Mouse (Mus musculus) kidney, embryonic 15.5 days (tissue): ENCODE measurements around the gene Lmo2. TPM values are rescaled to one million over a fixed set of nuclear protein-coding genes. Genes with fewer than 3 reads are reported as not detected.

ENCODE experiments used
- ATAC-seq: fragments of 200-750 bp; cut with Nextera tagmentation; replicated peaks from 2 replicates; pipeline ENCODE4 v1.8.0; 2017; ENCODE audit warnings: moderate TSS enrichment; ENCODE audit not compliant: low FRiP score
- H3K27ac ChIP-seq: fragments of 300-500 bp; sonication (generic); 2 replicates; pipeline ENCODE4 v1.5.1; 2015; ENCODE audit warnings: mild to moderate bottlenecking, inconsistent platforms
- H3K27me3 ChIP-seq: fragments of 300-500 bp; sonication (generic); 2 replicates; pipeline ENCODE4 v1.6.1; 2015; ENCODE audit warnings: inconsistent platforms
- H3K36me3 ChIP-seq: fragments of 300-500 bp; sonication (generic); 2 replicates; pipeline ENCODE4 v1.6.1; 2015; ENCODE audit warnings: inconsistent platforms
- H3K4me1 ChIP-seq: fragments of 300-500 bp; sonication (generic); 2 replicates; pipeline ENCODE4 v1.6.1; 2015; ENCODE audit warnings: inconsistent platforms
- H3K4me2 ChIP-seq: fragments of 300-500 bp; sonication (generic); 2 replicates; pipeline ENCODE4 v1.6.1; 2015; ENCODE audit warnings: moderate library complexity, mild to moderate bottlenecking, inconsistent platforms
- H3K4me3 ChIP-seq: fragments of 300-500 bp; sonication (generic); replicated peaks from 2 replicates; pipeline ENCODE4 v1.5.1; 2015; ENCODE audit warnings: mild to moderate bottlenecking, inconsistent platforms
- H3K9ac ChIP-seq: fragments of 300-500 bp; sonication (generic); 2 replicates; pipeline ENCODE4 v1.6.1; 2015; ENCODE audit warnings: mild to moderate bottlenecking, inconsistent platforms
- H3K9me3 ChIP-seq: fragments of 300-500 bp; sonication (generic); replicated peaks from 2 replicates; pipeline ENCODE4 v1.6.1; 2016; ENCODE audit warnings: inconsistent platforms
- WGBS: fragments of 180-500 bp; shearing (Covaris S2); methylation state at CpG from one replicate; pipeline ENCODE4 v1.1.7; 2015; ENCODE audit warnings: mixed read lengths; 5-methylcytosine and 5-hydroxymethylcytosine counted together
- polyA plus RNA-seq: library from polyadenylated mRNA; unstranded; fragments of >200 nt; fragmentation: Nextera tagmentation; extraction: Ambion mirVana; gene quantifications from 2 replicates; pipeline ENCODE4 v1.2.1, GENCODE M21; 2015

Gene Lmo2
- polyA plus RNA-seq, 1 experiment from 2014 or later, result 32.1 TPM

- no peak for ATAC-seq
- Histone ChIP-seq H3K9me3 (no peaks in the 10 kb centered on the region), H3K9ac (no peak overlapping the region), H3K4me3 (no peak overlapping the region), H3K4me1 (peaks cover 32% of the 10 kb centered on the region), H3K27ac (no peak overlapping the region), H3K36me3 (no peaks in the 10 kb centered on the region), H3K27me3 (0 out of 2 replicates have a peak, but pooled peaks cover 4% of the 10 kb centered on the region), H3K4me2 (no peak overlapping the region)
- WGBS, result 68% methylated on average over 7 of the region's 7 CpGs
These were observed 26.3 kb upstream of the Lmo2 start for GRCm38 (mm10) chr2:103931511-103931911.

- Histone ChIP-seq H3K36me3 (no peaks in the 10 kb centered on the region), H3K9me3 (no peaks in the 10 kb centered on the region), H3K27ac (no peak overlapping the region), H3K4me3 (no peak overlapping the region), H3K9ac (no peak overlapping the region), H3K4me2 (no peak overlapping the region), H3K4me1 (peaks cover 35% of the 10 kb centered on the region), H3K27me3 (0 out of 2 replicates have a peak, but pooled peaks cover 4% of the 10 kb centered on the region)
- 55% methylated on average over 2 of the region's 2 CpGs for WGBS
- no peak for ATAC-seq
These were observed 25.8 kb upstream of the Lmo2 start for GRCm38 (mm10) chr2:103932025-103932424.

- no peak overlapping the region for H3K4me3 ChIP-seq
- H3K9me3 ChIP-seq, result no peaks in the 10 kb centered on the region
- H3K27ac ChIP-seq, result no peak overlapping the region
- peaks cover 35% of the 10 kb centered on the region for H3K4me1 ChIP-seq
- H3K27me3 ChIP-seq, result 0 out of 2 replicates have a peak, but pooled peaks cover 4% of the 10 kb centered on the region
- ATAC-seq, result no peak
- H3K4me2 ChIP-seq, result no peak overlapping the region
- no peaks in the 10 kb centered on the region for H3K36me3 ChIP-seq
- H3K9ac ChIP-seq, result no peak overlapping the region
- WGBS, result 68% methylated on average over 9 of the region's 9 CpGs
These were observed 25.3 kb upstream of the Lmo2 start for GRCm38 (mm10) chr2:103932480-103932879.

- 0 out of 2 replicates have a peak, but pooled peaks cover 4% of the 10 kb centered on the region for H3K27me3 ChIP-seq
- no peak overlapping the region for H3K27ac ChIP-seq
- ATAC-seq, result no peak
- no peak overlapping the region for H3K4me2 ChIP-seq
- no peak overlapping the region for H3K9ac ChIP-seq
- 52% methylated on average over 7 of the region's 7 CpGs for WGBS
- H3K9me3 ChIP-seq, result no peaks in the 10 kb centered on the region
- peaks cover 32% of the 10 kb centered on the region for H3K4me1 ChIP-seq
- H3K36me3 ChIP-seq, result no peaks in the 10 kb centered on the region
- no peak overlapping the region for H3K4me3 ChIP-seq
These were observed 23.5 kb upstream of the Lmo2 start for GRCm38 (mm10) chr2:103934270-103934669.

GRCm38 (mm10) chr2:103934670-103935069 lies 23.1 kb upstream of the Lmo2 start:
- H3K27me3 ChIP-seq, result 0 out of 2 replicates have a peak, but pooled peaks cover 4% of the 10 kb centered on the region
- H3K27ac ChIP-seq, result no peak overlapping the region
- peaks cover 32% of the 10 kb centered on the region for H3K4me1 ChIP-seq
- no peak overlapping the region for H3K4me3 ChIP-seq
- 59% methylated on average over 3 of the region's 3 CpGs for WGBS
- no peak overlapping the region for H3K9ac ChIP-seq
- ATAC-seq, result no peak
- no peak overlapping the region for H3K4me2 ChIP-seq
- no peaks in the 10 kb centered on the region for H3K9me3 ChIP-seq
- no peaks in the 10 kb centered on the region for H3K36me3 ChIP-seq

- H3K27me3 ChIP-seq, result 0 out of 2 replicates have a peak, but pooled peaks cover 4% of the 10 kb centered on the region
- no peaks in the 10 kb centered on the region for H3K36me3 ChIP-seq
- H3K4me2 ChIP-seq, result peak overlapping the region; percentile 32
- no peak; the same call in 1 of the 2 replicates for ATAC-seq
- 29% methylated on average over 10 of the region's 10 CpGs for WGBS
- no peaks in the 10 kb centered on the region for H3K9me3 ChIP-seq
- H3K4me3 ChIP-seq, result no peak overlapping the region
- H3K27ac ChIP-seq, result peak overlapping the region; percentile 15; the same call in 1 of the 2 replicates
- no peak overlapping the region for H3K9ac ChIP-seq
- peaks cover 22% of the 10 kb centered on the region for H3K4me1 ChIP-seq
These were observed 21.9 kb upstream of the Lmo2 start for GRCm38 (mm10) chr2:103935691-103936435.

GRCm38 (mm10) chr2:103936666-103937065 lies 21.1 kb upstream of the Lmo2 start:
- Histone ChIP-seq H3K4me2 (peak overlapping the region; percentile 32; the same call in 1 of the 2 replicates), H3K36me3 (no peaks in the 10 kb centered on the region), H3K9ac (no peak overlapping the region), H3K27me3 (0 out of 2 replicates have a peak, but pooled peaks cover under 1% of the 10 kb centered on the region), H3K4me3 (no peak overlapping the region), H3K9me3 (no peaks in the 10 kb centered on the region), H3K4me1 (peaks cover 20% of the 10 kb centered on the region), H3K27ac (peak overlapping the region; percentile 15; the same call in 1 of the 2 replicates)
- 76% methylated on average over 2 of the region's 2 CpGs for WGBS
- ATAC-seq, result 0 out of 2 replicates have a peak, but pooled peaks have one; percentile 33

GRCm38 (mm10) chr2:103937670-103938069 lies 20.1 kb upstream of the Lmo2 start:
- ATAC-seq, result no peak
- WGBS, result 70% methylated on average over 2 of the region's 2 CpGs
- Histone ChIP-seq H3K4me1 (peaks cover 20% of the 10 kb centered on the region), H3K4me3 (no peak overlapping the region), H3K27me3 (no peaks in the 10 kb centered on the region), H3K36me3 (no peaks in the 10 kb centered on the region), H3K27ac (no peak overlapping the region), H3K4me2 (no peak overlapping the region), H3K9me3 (no peaks in the 10 kb centered on the region), H3K9ac (no peak overlapping the region)

GRCm38 (mm10) chr2:103938573-103938972 lies 19.2 kb upstream of the Lmo2 start:
- H3K4me3 ChIP-seq, result no peak overlapping the region

GRCm38 (mm10) chr2:103939003-103939402 lies 18.8 kb upstream of the Lmo2 start:
- no peaks in the 10 kb centered on the region for H3K27me3 ChIP-seq
- H3K27ac ChIP-seq, result no peak overlapping the region
- H3K4me3 ChIP-seq, result no peak overlapping the region
- H3K9me3 ChIP-seq, result no peaks in the 10 kb centered on the region
- ATAC-seq, result no peak
- H3K4me1 ChIP-seq, result peaks cover 19% of the 10 kb centered on the region
- H3K36me3 ChIP-seq, result no peaks in the 10 kb centered on the region
- H3K9ac ChIP-seq, result no peak overlapping the region
- no peak overlapping the region for H3K4me2 ChIP-seq

More at GRCm38 (mm10) chr2:103938573-103938972, 19.2 kb upstream of the Lmo2 start:
- Histone ChIP-seq H3K27ac (no peak overlapping the region), H3K4me2 (no peak overlapping the region), H3K27me3 (no peaks in the 10 kb centered on the region), H3K36me3 (no peaks in the 10 kb centered on the region), H3K9ac (no peak overlapping the region), H3K9me3 (no peaks in the 10 kb centered on the region), H3K4me1 (peaks cover 20% of the 10 kb centered on the region)
- 89% methylated on average over 1 of the region's 1 CpGs for WGBS
- ATAC-seq, result no peak

GRCm38 (mm10) chr2:103941085-103941484 lies 16.7 kb upstream of the Lmo2 start:
- Histone ChIP-seq H3K9ac (no peak overlapping the region), H3K9me3 (no peaks in the 10 kb centered on the region), H3K4me1 (peaks cover 8% of the 10 kb centered on the region), H3K36me3 (no peaks in the 10 kb centered on the region), H3K4me3 (no peak overlapping the region), H3K27ac (no peak overlapping the region), H3K4me2 (no peak overlapping the region), H3K27me3 (0 out of 2 replicates have a peak, but pooled peaks cover 3% of the 10 kb centered on the region)
- WGBS, result 74% methylated on average over 3 of the region's 3 CpGs
- no peak for ATAC-seq

- H3K27ac ChIP-seq, result no peak overlapping the region
- no peaks in the 10 kb centered on the region for H3K9me3 ChIP-seq
- H3K9ac ChIP-seq, result no peak overlapping the region
- no peaks in the 10 kb centered on the region for H3K36me3 ChIP-seq
- ATAC-seq, result no peak
- WGBS, result 86% methylated on average over 2 of the region's 2 CpGs
- 0 out of 2 replicates have a peak, but pooled peaks cover 3% of the 10 kb centered on the region for H3K27me3 ChIP-seq
- no peak overlapping the region for H3K4me2 ChIP-seq
- H3K4me1 ChIP-seq, result no peaks in the 10 kb centered on the region
- H3K4me3 ChIP-seq, result no peak overlapping the region
These were observed 12.9 kb upstream of the Lmo2 start for GRCm38 (mm10) chr2:103944859-103945258.
